Mouse (Mus musculus) myocyte (in vitro differentiated cells): ENCODE data around the gene Syt8. TPM values are rescaled to one million over a fixed set of nuclear protein-coding genes. Genes with fewer than 3 reads are reported as not detected.

Experiments
- H3K27me3 ChIP-seq: one replicate; pipeline ENCODE4 v1.6.1; 2011; ENCODE audit not compliant: control insufficient read depth, insufficient read depth, insufficient read length
- H3K36me3 ChIP-seq: one replicate; pipeline ENCODE4 v1.6.1; 2011; ENCODE audit not compliant: control insufficient read depth, insufficient read depth
- H3K4me2 ChIP-seq: one replicate; pipeline ENCODE4 v1.6.1; 2011; ENCODE audit warnings: low read depth, control low read depth
- H3K4me3 ChIP-seq: one replicate; pipeline ENCODE4 v1.5.1; 2011; ENCODE audit warnings: mild to moderate bottlenecking, control low read depth, moderate library complexity
- H3K79me2 ChIP-seq: one replicate; pipeline ENCODE4 v1.6.1; 2011; ENCODE audit not compliant: control insufficient read depth, insufficient read depth
- H3ac ChIP-seq: one replicate; pipeline ENCODE4 v1.6.1; 2011; ENCODE audit not compliant: control insufficient read depth, insufficient read length
- CEBPB ChIP-seq: IDR thresholded peaks from 2 replicates; pipeline ENCODE4 v1.6.1; 2011; ENCODE audit warnings: mild to moderate bottlenecking, moderate library complexity; ENCODE audit not compliant: poor library complexity, insufficient read depth, severe bottlenecking
- E2F4 ChIP-seq: IDR thresholded peaks from one replicate; pipeline ENCODE4 v1.6.1; 2011; ENCODE audit warnings: mild to moderate bottlenecking, control low read depth, moderate library complexity; ENCODE audit not compliant: insufficient read depth
- MAX ChIP-seq: IDR thresholded peaks from one replicate; pipeline ENCODE4 v1.6.1; 2011; ENCODE audit warnings: low read depth, mild to moderate bottlenecking, control low read depth
- MYOD1 ChIP-seq, 3 experiments: IDR thresholded peaks; one replicate each; pipeline ENCODE4 v1.6.1; 2011; ENCODE audit warnings: control low read depth in 2 of 3, low read depth in 2 of 3, mild to moderate bottlenecking in 2 of 3, moderate library complexity in 1 of 3; ENCODE audit not compliant: insufficient read length in 2 of 3, control insufficient read depth in 1 of 3
- MYOG ChIP-seq, 3 experiments: IDR thresholded peaks; one replicate each; pipeline ENCODE4 v1.6.1; 2011; ENCODE audit warnings: control low read depth in 2 of 3, low read depth in 2 of 3, mild to moderate bottlenecking in 2 of 3; ENCODE audit not compliant: insufficient read length in 2 of 3, control insufficient read depth in 1 of 3, insufficient read depth in 1 of 3
- POLR2A ChIP-seq: IDR thresholded peaks from one replicate; pipeline ENCODE4 v1.6.1; 2011; ENCODE audit warnings: low read depth, mild to moderate bottlenecking, control low read depth, moderate library complexity; ENCODE audit not compliant: insufficient read length
- POLR2AphosphoS2 ChIP-seq: IDR thresholded peaks from one replicate; pipeline ENCODE4 v1.6.1; 2011; ENCODE audit warnings: low read depth, control low read depth; ENCODE audit not compliant: insufficient read length
- REST ChIP-seq: IDR thresholded peaks from one replicate; pipeline ENCODE4 v1.6.1; 2011; ENCODE audit warnings: mild to moderate bottlenecking, control low read depth, moderate library complexity; ENCODE audit not compliant: insufficient read depth, insufficient read length
- SRF ChIP-seq: IDR thresholded peaks from one replicate; pipeline ENCODE4 v1.6.1; 2011; ENCODE audit warnings: low read depth; ENCODE audit not compliant: control insufficient read depth, insufficient read length
- TCF12 ChIP-seq: IDR thresholded peaks from one replicate; pipeline ENCODE4 v1.6.1; 2011; ENCODE audit warnings: mild to moderate bottlenecking, control low read depth; ENCODE audit not compliant: poor library complexity, insufficient read depth, severe bottlenecking
- TCF3 ChIP-seq: IDR thresholded peaks from one replicate; pipeline ENCODE4 v1.6.1; 2011; ENCODE audit warnings: low read depth, control low read depth; ENCODE audit not compliant: insufficient read length
- USF1 ChIP-seq: IDR thresholded peaks from one replicate; pipeline ENCODE4 v1.6.1; 2011; ENCODE audit warnings: low read depth, mild to moderate bottlenecking, control low read depth, moderate library complexity
- polyA plus RNA-seq: library from polyadenylated mRNA; unstranded; fragments of >200 nt; fragmentation: generic; extraction: Trizol; gene quantifications from one replicate; pipeline ENCODE4 v1.2.1, GENCODE M21; 2012; ENCODE audit warnings: missing spikeins

The Syt8 gene
- polyA plus RNA-seq, 1 experiment = 14.5 TPM

DNA sequence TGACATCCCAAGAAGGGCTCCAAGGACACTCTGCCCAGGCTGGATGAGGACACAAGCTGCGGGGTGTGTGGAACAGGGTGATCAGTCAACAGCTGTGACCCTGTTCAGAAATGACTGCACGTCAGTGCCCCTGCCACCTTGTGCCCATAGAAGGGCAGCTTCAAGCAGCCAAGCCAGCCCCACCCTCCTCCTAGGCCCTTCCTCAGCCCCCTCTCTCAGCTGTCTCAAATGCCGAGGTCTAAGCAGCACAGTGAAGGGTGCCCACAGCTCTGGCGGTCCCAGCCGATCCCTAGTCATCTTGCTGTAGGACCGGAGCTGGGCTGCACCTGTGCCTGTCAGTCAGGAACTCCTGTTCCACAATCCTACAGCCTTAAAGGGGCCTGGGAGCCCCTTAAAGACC lies 27.5 kb downstream of the Syt8 start:
- Histone ChIP-seq H3K79me2 (no peaks in the 10 kb centered on the region), H3K36me3 (no peaks in the 10 kb centered on the region), H3ac (no peak overlapping the region), H3K4me3 (no peak overlapping the region), H3K4me2 (peak overlapping the region; percentile 80), H3K27me3 (no peaks in the 10 kb centered on the region)
- no peak for TF ChIP-seq MAX
- TF ChIP-seq TCF12 = peak; percentile 84
- TF ChIP-seq MYOG (IDR thresholded peaks at IDR 0.05; ENCODE audit: control insufficient read depth in 1 of 3, insufficient read depth in 1 of 3, insufficient read length in 2 of 3, low read depth in 2 of 3) = peak; percentile 78 to 98 (median 81)
- peak; percentile 91 to 95 (median 95) for TF ChIP-seq MYOD1 (IDR thresholded peaks at IDR 0.05; ENCODE audit: control insufficient read depth in 1 of 3, insufficient read length in 2 of 3, low read depth in 2 of 3)
- no peak for TF ChIP-seq REST
- TF ChIP-seq SRF = peak; percentile 99
- peak; percentile 53 for TF ChIP-seq TCF3
- TF ChIP-seq POLR2A = peak; percentile 57
- TF ChIP-seq POLR2AphosphoS2 = peak; percentile 61
- no peak for TF ChIP-seq USF1

DNA sequence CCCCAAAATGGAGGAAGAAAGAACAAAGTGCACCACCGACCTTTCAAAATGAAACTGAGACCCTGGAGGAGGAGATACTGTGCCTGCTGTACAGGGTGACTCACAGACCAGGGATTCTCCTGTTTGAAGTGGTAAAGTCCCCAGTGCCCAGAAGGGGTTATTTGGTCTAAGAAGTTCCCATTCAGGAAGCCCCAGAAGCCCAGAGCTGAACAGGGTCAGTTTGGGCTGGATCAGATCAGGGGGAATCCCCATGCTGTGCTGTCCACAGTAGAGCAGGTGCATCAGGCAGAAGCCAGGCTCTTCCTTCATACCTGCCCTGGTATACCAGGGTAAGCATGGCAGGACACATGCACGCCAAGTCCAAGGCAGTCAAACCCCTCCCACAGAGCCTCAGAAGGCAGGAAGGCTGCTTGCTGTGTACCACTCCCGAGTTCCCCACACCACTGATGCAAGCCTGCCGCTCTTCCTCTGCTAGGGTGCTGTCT lies 28.0 kb downstream of the Syt8 start:
- Histone ChIP-seq H3K4me3 (no peak overlapping the region), H3K79me2 (no peaks in the 10 kb centered on the region), H3K4me2 (peak overlapping the region; percentile 80), H3K27me3 (no peaks in the 10 kb centered on the region), H3ac (no peak overlapping the region), H3K36me3 (no peaks in the 10 kb centered on the region)
- TF ChIP-seq POLR2AphosphoS2 = peak; percentile 22
- peak; percentile 65 for TF ChIP-seq POLR2A
- peak in 2 of 3 experiments; percentile 56 to 66 for TF ChIP-seq MYOD1 (IDR thresholded peaks at IDR 0.05; ENCODE audit: control insufficient read depth in 1 of 3, insufficient read length in 2 of 3, low read depth in 2 of 3)
- TF ChIP-seq CEBPB = no peak
- no peak for TF ChIP-seq SRF
- TF ChIP-seq MYOG (IDR thresholded peaks at IDR 0.05; ENCODE audit: control insufficient read depth in 1 of 3, insufficient read depth in 1 of 3, insufficient read length in 2 of 3, low read depth in 2 of 3) = peak in 1 of 3 experiments; percentile 57

DNA sequence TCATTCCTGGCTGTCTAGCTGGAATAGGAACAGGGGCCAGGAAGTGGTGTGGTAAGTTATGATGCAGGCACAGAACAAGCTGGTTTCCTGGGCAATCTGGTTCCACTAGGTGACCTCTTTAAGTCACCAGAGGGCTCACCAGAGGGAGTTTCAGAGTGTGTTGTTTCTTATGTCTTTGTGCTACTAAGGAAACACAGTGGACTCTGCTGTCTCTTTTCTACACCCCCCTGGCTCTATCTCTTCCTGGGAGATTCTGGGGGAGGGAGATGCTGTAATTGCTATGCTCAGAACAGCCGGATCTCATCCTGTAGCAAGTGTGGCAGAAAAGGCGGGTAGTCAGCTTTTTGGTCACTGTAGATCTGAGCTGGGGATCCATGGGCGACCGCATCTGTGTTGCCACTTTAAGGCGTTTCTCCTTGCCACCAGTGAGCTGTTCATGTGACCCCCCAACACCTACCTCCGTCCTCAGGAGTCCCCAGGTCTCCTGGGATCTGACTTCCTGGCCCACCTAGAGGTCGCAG lies 35.6 kb downstream of the Syt8 start:
- Histone ChIP-seq H3K36me3 (no peaks in the 10 kb centered on the region), H3K4me3 (peak overlapping the region; percentile 86), H3K79me2 (peaks cover 38% of the 10 kb centered on the region), H3K27me3 (no peaks in the 10 kb centered on the region), H3K4me2 (peak overlapping the region; percentile 94), H3ac (no peak overlapping the region)
- TF ChIP-seq REST (no peak), USF1 (no peak), POLR2AphosphoS2 (no peak), MYOD1 (IDR thresholded peaks at IDR 0.05; ENCODE audit: control insufficient read depth in 1 of 3, insufficient read length in 2 of 3, low read depth in 2 of 3) (no peak), E2F4 (no peak), SRF (no peak), POLR2A (no peak), TCF12 (no peak), MAX (no peak), MYOG (IDR thresholded peaks at IDR 0.05; ENCODE audit: control insufficient read depth in 1 of 3, insufficient read depth in 1 of 3, insufficient read length in 2 of 3, low read depth in 2 of 3) (no peak), TCF3 (no peak), CEBPB (no peak)

DNA sequence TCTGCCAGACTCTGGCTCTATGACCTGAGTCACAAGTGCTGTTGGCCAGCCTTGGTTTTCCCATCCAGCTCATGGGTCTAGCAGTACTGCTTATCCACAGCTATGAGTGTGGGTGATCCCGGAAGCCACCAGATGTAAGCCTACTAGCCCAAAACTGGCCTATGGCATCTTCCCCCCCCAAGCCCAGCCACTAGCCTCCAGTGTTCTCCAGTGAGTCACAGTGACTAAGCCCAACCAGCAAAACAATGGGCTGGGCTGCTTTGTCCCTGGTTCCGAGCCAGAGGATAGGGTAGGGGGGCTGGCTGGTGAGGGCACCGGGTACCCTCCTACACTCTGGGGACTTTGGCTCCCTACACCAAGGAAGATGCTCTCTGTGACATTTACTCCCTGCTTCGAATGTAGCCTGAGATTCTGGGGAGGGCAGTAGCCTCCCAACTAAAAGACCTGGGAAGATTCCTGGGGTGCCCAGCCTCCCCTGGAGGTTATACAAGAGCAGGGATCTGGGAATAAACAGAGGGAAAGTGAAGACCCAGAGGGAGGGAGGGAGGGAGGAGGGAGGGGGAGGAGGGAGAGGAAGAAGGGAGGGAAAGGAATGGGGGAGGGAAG lies 36.3 kb downstream of the Syt8 start:
- Histone ChIP-seq H3K4me3 (peak overlapping the region; percentile 86), H3K27me3 (no peaks in the 10 kb centered on the region), H3K4me2 (peak overlapping the region; percentile 94), H3K36me3 (no peaks in the 10 kb centered on the region), H3K79me2 (peaks cover 45% of the 10 kb centered on the region), H3ac (peak overlapping the region; percentile 70)
- TF ChIP-seq POLR2AphosphoS2 (peak; percentile 65), MYOD1 (IDR thresholded peaks at IDR 0.05; ENCODE audit: control insufficient read depth in 1 of 3, insufficient read length in 2 of 3, low read depth in 2 of 3) (peak in 1 of 3 experiments; percentile 24), CEBPB (no peak), POLR2A (peak; percentile 48), USF1 (no peak), MYOG (IDR thresholded peaks at IDR 0.05; ENCODE audit: control insufficient read depth in 1 of 3, insufficient read depth in 1 of 3, insufficient read length in 2 of 3, low read depth in 2 of 3) (peak in 1 of 3 experiments; percentile 36), E2F4 (no peak)

DNA sequence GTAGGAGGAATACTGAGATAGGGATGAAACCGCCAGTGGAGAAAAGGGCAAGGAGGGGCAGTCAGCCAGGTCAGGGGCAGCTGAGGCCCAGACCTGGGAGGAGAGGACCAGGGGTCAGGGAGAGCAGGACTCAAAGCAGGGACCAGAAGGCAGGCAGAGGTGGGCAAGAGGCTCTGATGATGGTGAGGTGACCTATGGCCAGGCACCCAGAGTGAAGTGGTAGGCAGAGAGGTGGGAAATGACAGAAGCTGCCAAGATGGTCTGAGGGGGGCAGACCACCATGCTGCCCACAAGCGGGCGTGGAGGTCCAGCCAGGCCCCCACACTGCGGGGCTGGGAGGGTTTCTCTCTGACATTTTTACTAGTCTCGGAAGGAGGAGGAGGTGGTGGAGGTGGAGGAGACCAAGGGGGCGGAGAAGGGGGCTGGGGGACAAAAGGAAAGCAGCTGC lies 36.8 kb downstream of the Syt8 start:
- Histone ChIP-seq H3K4me2 (peak overlapping the region; percentile 94), H3K27me3 (no peaks in the 10 kb centered on the region), H3K4me3 (peak overlapping the region; percentile 86), H3ac (peak overlapping the region; percentile 70), H3K36me3 (no peaks in the 10 kb centered on the region), H3K79me2 (peaks cover 50% of the 10 kb centered on the region)
- TF ChIP-seq MYOD1 (IDR thresholded peaks at IDR 0.05; ENCODE audit: control insufficient read depth in 1 of 3, insufficient read length in 2 of 3, low read depth in 2 of 3) (peak in 1 of 3 experiments; percentile 41), POLR2AphosphoS2 (peak; percentile 75), POLR2A (peak; percentile 77), SRF (no peak)
